Mouse (Mus musculus) lung, adult 2 months (tissue): ENCODE results near the gene Thrb.

Source experiments
- CTCF ChIP-seq: fragments of 200-500 bp; IDR thresholded peaks from 2 replicates; pipeline ENCODE4 v1.5.1; 2011; ENCODE audit warnings: mild to moderate bottlenecking, low read length, control low read depth; ENCODE audit not compliant: insufficient read depth
- POLR2A ChIP-seq: fragments of 200-500 bp; IDR thresholded peaks from 2 replicates; pipeline ENCODE4 v1.6.1; 2011; ENCODE audit warnings: low read depth, mild to moderate bottlenecking, control low read depth, low read length, borderline replicate concordance; ENCODE audit errors: extremely low read depth

GRCm38 (mm10) chr14:17811051-17811450, 151.0 kb downstream of the Thrb start:
- TF ChIP-seq CTCF: no peak
- no peak for TF ChIP-seq POLR2A
